Mouse (Mus musculus): ENCODE measurements around the gene Ankrd33. TPM values are rescaled to one million over a fixed set of nuclear protein-coding genes. Genes with fewer than 3 reads are reported as not detected.
A peak's percentile ranks its signal among the peaks of the same experiment; 100 is the strongest.

Ankrd33 gene
- polyA plus RNA-seq, 1 experiment from 2014 or later: not detected

GRCm38 (mm10) chr15:101160128-101160527, 44.6 kb downstream of the Ankrd33 start:
- Histone ChIP-seq H3K4me2 (no peak overlapping the region), H3K4me1 (peaks cover 21% of the 10 kb centered on the region), H3K9me3 (no peaks in the 10 kb centered on the region), H3K9ac (no peak overlapping the region), H3K4me3 (replicated peaks) (no peak overlapping the region), H3K27me3 (replicated peaks) (no peaks in the 10 kb centered on the region), H3K27ac (no peak overlapping the region), H3K36me3 (no peaks in the 10 kb centered on the region)
- ATAC-seq (ENCODE audit: insufficient read depth, low FRiP score, low read depth): no peak
- 32% methylated on average over 1 of the region's 1 CpGs for WGBS

- no peak overlapping the region for H3K4me3 ChIP-seq (replicated peaks)
- H3K9me3 ChIP-seq: no peaks in the 10 kb centered on the region
- H3K9ac ChIP-seq: no peak overlapping the region
- peaks cover 21% of the 10 kb centered on the region for H3K4me1 ChIP-seq
- peak overlapping the region; percentile 67 for H3K27ac ChIP-seq
- no peak overlapping the region for H3K4me2 ChIP-seq
- ATAC-seq (ENCODE audit: insufficient read depth, low FRiP score, low read depth): no peak
- H3K27me3 ChIP-seq (replicated peaks): no peaks in the 10 kb centered on the region
- H3K36me3 ChIP-seq: no peaks in the 10 kb centered on the region
- 33% methylated on average over 7 of the region's 7 CpGs for WGBS
Observed at GRCm38 (mm10) chr15:101160591-101160990, 45.0 kb downstream of the Ankrd33 start.

DNA sequence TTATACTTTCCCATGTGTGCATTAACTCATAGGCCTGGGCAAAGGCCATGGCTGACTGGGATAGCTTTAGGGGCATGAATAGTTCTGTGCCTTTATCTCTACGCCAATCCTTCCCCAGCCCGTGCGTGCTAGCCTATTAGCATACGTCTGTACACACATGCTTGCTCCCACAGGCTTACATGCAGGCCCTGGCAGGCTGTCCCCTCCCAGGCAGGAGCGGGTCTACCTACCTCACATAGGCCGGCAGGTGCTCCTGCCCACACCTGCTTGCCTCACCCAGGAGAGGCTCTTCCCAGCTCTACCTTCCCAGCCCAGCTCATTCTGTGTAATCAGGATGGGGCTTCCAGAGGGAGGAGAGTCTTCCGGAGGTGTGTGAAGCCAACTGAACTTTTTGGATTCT, 46.0 kb downstream of the Ankrd33 start:
- Histone ChIP-seq H3K4me3 (replicated peaks) (no peak overlapping the region), H3K4me2 (no peak overlapping the region), H3K27ac (peak overlapping the region; percentile 67), H3K9me3 (no peaks in the 10 kb centered on the region), H3K4me1 (peaks cover 26% of the 10 kb centered on the region), H3K36me3 (no peaks in the 10 kb centered on the region), H3K27me3 (replicated peaks) (no peaks in the 10 kb centered on the region), H3K9ac (no peak overlapping the region)
- ATAC-seq (ENCODE audit: insufficient read depth, low FRiP score, low read depth): peak; percentile 76
- 65% methylated on average over 7 of the region's 7 CpGs for WGBS

DNA sequence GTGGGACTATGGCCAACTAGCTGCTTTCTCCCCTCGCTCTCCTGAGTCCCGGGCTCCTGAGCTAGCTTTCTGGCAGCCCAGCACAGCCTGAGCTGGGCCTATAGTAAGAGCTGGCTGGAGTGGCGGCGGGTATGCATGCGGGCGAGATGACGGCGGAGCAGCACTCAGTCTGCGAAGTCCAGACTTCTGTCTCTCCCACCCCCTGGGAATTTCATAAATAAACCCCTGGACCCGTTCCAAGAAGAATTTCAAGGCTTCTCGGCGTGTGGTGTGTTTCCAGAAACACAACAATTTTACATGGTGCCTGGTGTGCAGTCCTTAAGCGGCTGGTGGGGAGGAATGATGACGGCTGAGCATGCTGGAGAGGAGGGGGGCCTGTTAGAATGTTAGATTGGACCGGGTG, 47.5 kb downstream of the Ankrd33 start:
- Histone ChIP-seq H3K4me1 (peaks cover 26% of the 10 kb centered on the region), H3K9ac (no peak overlapping the region), H3K4me2 (peak overlapping the region; percentile 25), H3K27me3 (replicated peaks) (no peaks in the 10 kb centered on the region), H3K4me3 (replicated peaks) (no peak overlapping the region), H3K36me3 (no peaks in the 10 kb centered on the region), H3K9me3 (no peaks in the 10 kb centered on the region), H3K27ac (peak overlapping the region; percentile 84)
- ATAC-seq (ENCODE audit: insufficient read depth, low FRiP score, low read depth): 0 out of 2 replicates have a peak, but pooled peaks have one; percentile 32
- 24% methylated on average over 15 of the region's 15 CpGs for WGBS

- WGBS: 60% methylated on average over 5 of the region's 5 CpGs
- H3K4me3 ChIP-seq (replicated peaks): no peak overlapping the region
- no peaks in the 10 kb centered on the region for H3K9me3 ChIP-seq
- H3K27ac ChIP-seq: peak overlapping the region; percentile 84
- 0 out of 2 replicates have a peak overlapping the region, but pooled peaks have one; percentile 6 for H3K4me2 ChIP-seq
- no peak for ATAC-seq (ENCODE audit: insufficient read depth, low FRiP score, low read depth)
- no peaks in the 10 kb centered on the region for H3K27me3 ChIP-seq (replicated peaks)
- no peaks in the 10 kb centered on the region for H3K36me3 ChIP-seq
- peaks cover 26% of the 10 kb centered on the region for H3K4me1 ChIP-seq
- no peak overlapping the region for H3K9ac ChIP-seq
Observed at GRCm38 (mm10) chr15:101163854-101164253, 48.3 kb downstream of the Ankrd33 start.

DNA sequence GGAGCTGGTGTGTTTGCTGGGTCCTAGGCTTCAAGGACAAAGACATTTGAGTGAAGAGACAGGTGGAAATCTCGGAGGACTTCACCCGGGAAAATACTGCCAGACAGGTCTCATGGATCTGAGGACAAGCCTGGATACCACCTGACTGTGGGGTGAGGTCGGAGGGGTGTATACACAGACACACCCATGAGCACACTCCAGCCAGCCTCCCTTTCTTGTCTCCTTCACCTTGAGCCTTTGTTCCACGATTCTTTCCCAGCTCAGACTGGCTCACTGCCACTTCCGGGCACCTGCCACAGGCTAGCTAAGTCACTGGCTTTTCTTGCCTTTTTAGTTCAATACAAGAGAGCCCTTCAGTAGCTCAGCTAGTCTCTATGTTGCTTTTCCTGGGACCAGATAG, 48.7 kb downstream of the Ankrd33 start:
- no peak overlapping the region for H3K4me2 ChIP-seq
- no peak overlapping the region for H3K9ac ChIP-seq
- WGBS: 51% methylated on average over 5 of the region's 5 CpGs

GRCm38 (mm10) chr15:101165658-101166437, 50.3 kb downstream of the Ankrd33 start:
- Histone ChIP-seq H3K9ac (no peak overlapping the region), H3K27ac (peak overlapping the region; percentile 8; the same call in 1 of the 2 replicates), H3K9me3 (no peaks in the 10 kb centered on the region), H3K27me3 (replicated peaks) (no peaks in the 10 kb centered on the region), H3K4me3 (replicated peaks) (no peak overlapping the region), H3K4me1 (peaks cover 22% of the 10 kb centered on the region), H3K4me2 (no peak overlapping the region), H3K36me3 (no peaks in the 10 kb centered on the region)
- WGBS: 52% methylated on average over 16 of the region's 16 CpGs
- ATAC-seq (ENCODE audit: insufficient read depth, low FRiP score, low read depth): no peak

More for the DNA sequence above, 48.7 kb downstream of the Ankrd33 start:
- Histone ChIP-seq H3K9me3 (no peaks in the 10 kb centered on the region), H3K27me3 (replicated peaks) (no peaks in the 10 kb centered on the region), H3K27ac (peak overlapping the region; percentile 84), H3K4me1 (peaks cover 26% of the 10 kb centered on the region), H3K36me3 (no peaks in the 10 kb centered on the region), H3K4me3 (replicated peaks) (no peak overlapping the region)
- peak; percentile 71; the same call in 1 of the 2 replicates for ATAC-seq (ENCODE audit: insufficient read depth, low FRiP score, low read depth)

- Histone ChIP-seq H3K9ac (no peak overlapping the region), H3K36me3 (no peaks in the 10 kb centered on the region), H3K4me1 (peaks cover 19% of the 10 kb centered on the region), H3K4me3 (replicated peaks) (no peak overlapping the region), H3K27ac (no peak overlapping the region), H3K9me3 (no peaks in the 10 kb centered on the region), H3K27me3 (replicated peaks) (no peaks in the 10 kb centered on the region), H3K4me2 (no peak overlapping the region)
- 54% methylated on average over 11 of the region's 11 CpGs for WGBS
- ATAC-seq (ENCODE audit: insufficient read depth, low FRiP score, low read depth): no peak
Observed at GRCm38 (mm10) chr15:101167553-101167952, 52.0 kb downstream of the Ankrd33 start.

Other genes starting within 250 kb of the Ankrd33 start
- gene Scn8a, start 245.9 kb upstream of the Ankrd33 start, polyA plus RNA-seq (2015; fragmentation: Nextera tagmentation; extraction: Ambion mirVana): 2.2 and 2.9 TPM in 2 replicates
- gene Gm47841, start 68.4 kb upstream of the Ankrd33 start, polyA plus RNA-seq (2015; fragmentation: Nextera tagmentation; extraction: Ambion mirVana): not detected in 2 replicates
- gene Fignl2, start 37.2 kb upstream of the Ankrd33 start, polyA plus RNA-seq (2015; fragmentation: Nextera tagmentation; extraction: Ambion mirVana): 0.19 and 0.21 TPM in 2 replicates
- 27.0 and 28.4 TPM in 2 replicates for gene Acvrl1, start 12.8 kb downstream of the Ankrd33 start, polyA plus RNA-seq (2015; fragmentation: Nextera tagmentation; extraction: Ambion mirVana)
- gene Acvr1b, start 58.3 kb downstream of the Ankrd33 start, polyA plus RNA-seq (2015; fragmentation: Nextera tagmentation; extraction: Ambion mirVana): 8.9 and 9.9 TPM in 2 replicates
- 6.0 and 7.3 TPM in 2 replicates for gene Grasp, start 108.4 kb downstream of the Ankrd33 start, polyA plus RNA-seq (2015; fragmentation: Nextera tagmentation; extraction: Ambion mirVana)
- gene Nr4a1, start 138.5 kb downstream of the Ankrd33 start, polyA plus RNA-seq (2015; fragmentation: Nextera tagmentation; extraction: Ambion mirVana): 10.6 and 11.2 TPM in 2 replicates
- 66.0 and 66.4 TPM in 2 replicates for gene Atg101, start 168.5 kb downstream of the Ankrd33 start, polyA plus RNA-seq (2015; fragmentation: Nextera tagmentation; extraction: Ambion mirVana)
- 9.5 and 11.6 TPM in 2 replicates for gene 6030408B16Rik, start 177.5 kb downstream of the Ankrd33 start, polyA plus RNA-seq (2015; fragmentation: Nextera tagmentation; extraction: Ambion mirVana)